Mouse (Mus musculus) adrenal gland, postnatal 10 days (tissue): Measurements from ENCODE around the gene Timm23. TPM values are rescaled to one million over a fixed set of nuclear protein-coding genes. Genes with fewer than 3 reads are reported as not detected.
"Not testable (repeated sequence)": the region's sequence is repeated elsewhere in the genome, so short reads cannot be mapped to it uniquely, and the experiment has no call there.

Experiments used
- DNase-seq: peaks from one replicate; pipeline ENCODE4 v3.0.0; 2021; ENCODE audit warnings: mixed read lengths
- long read RNA-seq, 2 experiments: library from polyadenylated mRNA; stranded (forward); transcript quantifications; one replicate each; pipeline ENCODE4 v2.0.0; 2021
- total RNA-seq, 2 experiments: library from RNA; stranded (reverse); gene quantifications; 2 replicates each; pipeline ENCODE4 v1.2.3; 2021

Timm23 gene
- total RNA-seq: 100 to 1,000 TPM; 159 to 175 TPM
- long read RNA-seq, experiment 1, transcript Timm23-201 (7 exons, 1,173 nt): major isoform, 415 of 441 reads
- long read RNA-seq, experiment 1, partial matches to known transcripts: 7 of 441 reads
- long read RNA-seq, experiment 1, other reads (novel, unspliced or antisense): 16 of 441 reads
- long read RNA-seq, experiment 2, transcript Timm23-201 (7 exons, 1,173 nt): major isoform, 295 of 319 reads
- long read RNA-seq, experiment 2, partial matches to known transcripts: 6 of 319 reads
- long read RNA-seq, experiment 2, other reads (novel, unspliced or antisense): 14 of 319 reads

- peak; percentile 93 for DNase-seq
Observed at GRCm38 (mm10) chr14:32201791-32202451, at the start of gene Timm23, which contains the start of gene Parg. Gene Timm23 (minus strand): TSS chr14:32201898. Gene Parg (plus strand): TSS chr14:32201949.

GRCm38 (mm10) chr14:32249616-32250015 is 47.9 kb upstream of the Timm23 start:
- DNase-seq: no peak

DNA sequence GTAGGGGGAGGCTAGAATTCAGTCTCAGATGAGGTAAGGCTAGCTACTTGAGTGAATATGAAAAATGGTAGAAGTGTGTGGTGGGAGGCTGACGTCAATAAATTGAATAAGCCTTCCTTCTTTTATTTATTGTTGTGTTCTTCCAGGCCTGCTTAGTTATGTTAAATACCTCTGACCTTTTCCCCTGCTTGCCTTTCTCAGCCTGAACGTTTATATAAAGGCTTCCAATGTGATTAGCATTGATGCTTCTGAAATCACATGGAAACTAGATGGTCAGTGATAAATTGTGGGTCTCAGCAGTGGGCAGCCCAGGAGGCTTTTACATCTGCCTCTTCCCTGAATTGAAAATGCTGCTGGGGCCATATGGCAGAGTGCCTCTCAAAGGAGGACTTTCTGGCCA is 44.3 kb upstream of the Timm23 start:
- DNase-seq: no peak

DNA sequence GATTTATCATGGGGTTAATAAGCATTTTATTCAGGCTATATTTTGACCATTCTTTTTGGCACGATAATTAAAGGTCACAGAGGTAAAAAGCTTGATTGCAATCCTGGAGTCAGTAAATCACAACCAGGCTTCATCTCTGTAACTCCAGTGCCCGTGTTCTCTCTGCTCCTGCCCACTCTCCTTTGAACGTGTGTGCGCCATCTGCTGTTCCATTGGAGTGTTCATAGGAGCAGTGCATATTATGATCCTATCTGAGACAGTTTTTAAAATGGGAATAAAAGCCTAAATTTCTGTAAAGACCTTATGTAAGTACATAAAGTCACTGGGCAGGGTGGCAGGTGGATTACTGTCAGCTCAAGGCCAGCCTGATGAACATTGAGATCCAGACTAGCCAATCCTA is 40.7 kb upstream of the Timm23 start:
- DNase-seq: peak; percentile 7

DNA sequence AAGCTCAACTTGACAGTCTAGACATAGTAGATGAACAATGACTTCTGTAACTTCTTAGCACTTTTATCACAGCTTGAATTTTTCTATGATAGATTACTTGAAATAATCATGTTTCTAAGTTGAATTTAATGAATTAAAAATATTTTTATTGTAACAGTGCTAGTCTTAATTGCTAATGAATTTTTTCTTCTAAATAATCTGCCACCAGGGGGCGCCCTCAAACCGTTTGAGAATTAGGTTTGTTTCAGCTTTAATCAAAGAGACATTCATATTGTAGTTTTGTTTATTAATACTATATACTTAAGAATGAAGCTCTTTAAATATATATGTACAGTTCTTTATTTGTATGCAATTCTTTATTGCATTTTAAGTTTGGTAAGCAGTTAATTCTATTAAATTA is 27.3 kb upstream of the Timm23 start:
- DNase-seq: peak; percentile 78

DNA sequence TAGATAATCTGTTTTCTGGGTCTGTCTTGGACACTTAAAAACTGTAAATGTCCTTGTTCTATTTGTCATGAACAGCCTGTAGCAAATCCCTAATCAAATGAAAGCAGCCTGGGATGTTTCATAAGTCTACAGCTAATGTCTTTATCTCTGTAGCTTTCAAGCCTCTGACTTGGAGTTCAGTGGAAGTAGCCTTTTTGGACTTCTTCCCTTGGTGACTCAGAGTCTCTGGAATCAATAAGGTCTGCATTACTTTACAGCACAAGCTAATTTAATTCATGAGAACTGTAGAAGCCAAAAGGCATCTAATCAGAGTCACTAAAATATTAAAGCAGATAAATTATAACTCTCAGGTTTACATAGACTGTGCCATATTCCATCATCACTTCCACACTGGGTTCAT is 24.9 kb upstream of the Timm23 start:
- DNase-seq: no peak

DNA sequence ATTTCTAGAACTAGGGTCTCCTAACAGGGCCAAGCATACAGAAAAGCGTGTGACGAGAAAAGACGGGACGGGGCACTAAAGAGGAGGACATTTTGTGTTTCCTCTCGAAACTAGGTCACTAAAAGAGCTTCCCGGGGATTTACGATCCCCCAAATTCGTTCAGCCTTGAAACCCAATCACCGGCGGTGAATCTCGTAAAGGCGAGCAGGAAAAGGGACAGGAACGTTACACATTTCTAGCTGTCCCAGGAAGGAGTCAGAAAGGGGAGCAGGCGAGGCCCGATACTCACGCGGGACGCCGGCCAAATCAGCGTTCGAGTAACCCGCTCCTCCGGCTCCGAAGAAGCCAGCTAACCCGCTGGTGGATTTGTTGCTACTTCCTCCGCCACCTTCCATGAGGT is 344 bp downstream of the Timm23 start:
- no peak for DNase-seq

- not testable (repeated sequence) for DNase-seq
Observed at GRCm38 (mm10) chr14:32193557-32193956, 8.1 kb downstream of the Timm23 start.

- peak; percentile 78 for DNase-seq
Observed at GRCm38 (mm10) chr14:32192437-32192836, 9.3 kb downstream of the Timm23 start.

DNA sequence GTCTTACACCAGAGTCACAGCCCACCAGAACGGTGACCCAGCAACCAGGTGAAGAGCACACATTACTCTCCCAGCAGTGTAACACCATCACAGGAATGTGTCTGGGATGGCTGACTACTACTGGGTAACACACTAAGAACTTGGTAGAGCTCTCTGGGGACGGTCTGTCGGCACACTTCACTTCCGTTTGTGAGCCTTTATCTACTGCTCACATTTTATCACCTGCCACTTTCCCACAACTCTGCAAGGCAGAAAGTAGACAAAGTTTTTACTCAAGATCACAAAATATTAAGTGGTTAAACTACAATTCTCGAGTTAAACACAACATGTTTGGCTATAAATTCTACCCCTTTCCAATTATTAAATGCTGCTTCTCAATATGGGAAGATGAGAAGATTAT is 9.8 kb downstream of the Timm23 start:
- DNase-seq: no peak

- peak; percentile 31 for DNase-seq
Observed at GRCm38 (mm10) chr14:32190627-32191391, 10.9 kb downstream of the Timm23 start.

DNA sequence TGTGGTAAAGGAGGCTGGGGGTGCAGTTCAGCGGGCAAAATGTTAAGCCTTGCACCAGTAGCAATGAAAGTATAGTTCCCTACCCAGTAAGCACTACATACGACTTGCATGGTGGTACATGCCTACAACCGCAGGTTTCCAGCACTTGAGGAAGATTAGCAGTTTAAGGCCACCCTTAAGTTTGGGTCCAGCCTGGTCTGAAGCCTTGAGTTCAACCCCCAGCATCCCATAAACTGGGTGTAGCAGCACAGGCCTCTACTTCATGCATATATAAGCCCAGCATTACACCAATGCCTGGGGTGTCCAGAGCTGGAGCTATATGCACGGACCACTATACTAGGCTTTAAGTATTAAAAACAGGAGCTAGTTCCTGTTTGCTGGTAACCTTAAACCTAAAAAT is 17.9 kb downstream of the Timm23 start:
- DNase-seq: no peak

DNA sequence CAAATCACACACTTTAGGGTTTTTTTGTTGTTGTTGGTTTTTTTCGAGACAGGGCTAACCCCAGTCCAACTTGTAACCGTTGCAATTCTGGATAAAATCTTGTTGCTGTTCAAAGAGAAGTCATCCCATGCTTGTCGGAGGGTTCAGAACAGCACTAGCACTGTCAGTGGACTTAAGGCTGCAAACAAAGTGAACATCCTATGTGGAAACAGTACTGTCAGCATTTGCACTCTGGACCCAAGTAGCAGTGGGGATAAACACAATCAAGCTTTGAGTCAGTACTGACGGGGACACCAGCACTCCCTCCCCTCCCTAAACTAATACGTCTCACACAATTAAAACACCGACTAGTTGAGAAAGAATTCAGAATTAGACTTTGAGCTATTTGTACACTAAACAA is 20.8 kb downstream of the Timm23 start:
- DNase-seq: no peak

GRCm38 (mm10) chr14:32179393-32180195 is 22.1 kb downstream of the Timm23 start:
- no peak for DNase-seq

GRCm38 (mm10) chr14:32176590-32176989 is 25.1 kb downstream of the Timm23 start:
- DNase-seq: not testable (repeated sequence)

DNA sequence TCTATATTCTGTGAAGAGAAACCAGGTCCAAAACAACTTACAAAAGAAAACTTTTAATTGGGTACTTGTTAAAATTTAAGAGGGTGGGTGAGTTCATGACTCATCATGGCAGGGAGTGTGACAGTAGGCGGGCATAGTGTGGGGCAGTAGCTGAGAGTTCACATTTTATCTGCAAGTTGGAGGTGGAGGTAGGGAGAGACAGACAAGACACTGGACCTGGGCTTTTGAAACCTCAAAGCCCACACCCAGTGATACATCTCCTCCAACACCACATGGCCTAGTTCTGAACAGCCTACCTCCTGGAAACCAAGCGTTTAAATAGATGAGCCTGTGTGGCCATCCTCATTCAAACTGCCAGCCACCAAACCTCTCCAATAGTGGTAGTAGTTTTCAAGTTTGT is 26.4 kb downstream of the Timm23 start:
- DNase-seq: no peak

DNA sequence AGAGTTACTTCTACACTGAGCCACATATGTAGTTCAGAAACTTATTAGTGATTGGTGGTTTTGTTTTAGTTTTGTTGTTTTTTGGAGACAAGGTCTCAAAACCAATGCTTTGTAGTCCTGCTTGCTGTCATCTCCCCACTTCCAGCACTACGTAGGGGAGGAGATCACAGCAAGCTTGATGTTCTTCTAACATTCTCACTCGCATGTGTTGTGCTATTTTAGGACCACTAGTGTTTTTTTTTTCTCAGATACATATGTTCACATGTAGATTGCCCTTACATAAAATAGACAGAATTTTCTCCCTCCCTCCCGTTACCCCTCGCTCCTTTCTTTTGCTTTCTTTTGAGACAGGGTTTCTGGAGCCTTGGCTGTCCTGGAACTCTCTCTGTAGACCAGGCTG is 31.6 kb downstream of the Timm23 start:
- DNase-seq: no peak

- peak; percentile 39 for DNase-seq
Observed at GRCm38 (mm10) chr14:32168653-32169231, 33.0 kb downstream of the Timm23 start.

- DNase-seq: no peak
Observed at GRCm38 (mm10) chr14:32167326-32167725, 34.4 kb downstream of the Timm23 start.

GRCm38 (mm10) chr14:32166840-32167239 is 34.9 kb downstream of the Timm23 start:
- DNase-seq: no peak

DNA sequence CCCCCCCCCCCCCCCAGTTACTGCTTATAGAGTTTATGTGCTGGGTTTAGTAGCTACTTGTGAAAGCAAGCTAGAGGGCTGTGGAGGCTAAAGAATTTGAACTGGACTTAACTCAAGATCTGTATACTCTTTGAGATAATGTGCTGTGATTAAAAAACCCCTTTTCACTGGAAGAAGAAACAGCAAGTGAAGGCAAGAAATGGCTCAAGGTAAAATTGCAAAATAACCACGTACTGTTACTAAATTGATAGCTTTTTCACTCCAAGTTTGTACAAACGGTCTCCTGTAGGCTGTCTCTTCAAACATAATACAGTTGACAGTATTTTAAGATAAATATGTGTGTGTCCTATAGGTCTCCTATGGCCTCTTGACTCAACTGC is 35.6 kb downstream of the Timm23 start:
- DNase-seq: no peak
